Mouse (Mus musculus) adrenal gland, postnatal 36 days (tissue): ENCODE data around the gene Xaf1. TPM values are rescaled to one million over a fixed set of nuclear protein-coding genes. Genes with fewer than 3 reads are reported as not detected.

Experiments
- DNase-seq, 2 experiments: peaks; one replicate each; pipeline ENCODE4 v3.0.0; 2021; ENCODE audit warnings: mixed read lengths in 1 of 2
- long read RNA-seq, 2 experiments: library from polyadenylated mRNA; stranded (forward); transcript quantifications; one replicate each; pipeline ENCODE4 v2.0.0; 2021; ENCODE audit warnings: borderline sequencing depth in 2 of 2
- total RNA-seq, 2 experiments: library from RNA; stranded (reverse); gene quantifications; 2 replicates each; pipeline ENCODE4 v1.2.3; 2021

The Xaf1 gene
- total RNA-seq: 10 to 100 TPM; 30.0 to 33.3 TPM
- long read RNA-seq, experiment 1, partial matches to known transcripts: 1 of 6 reads
- long read RNA-seq, experiment 1, other reads (novel, unspliced or antisense): 4 of 6 reads
- long read RNA-seq, experiment 2, partial matches to known transcripts: 0 of 14 reads
- long read RNA-seq, experiment 2, other reads (novel, unspliced or antisense): 11 of 14 reads

- DNase-seq: peak; percentile 82 to 85
Observed at GRCm38 (mm10) chr11:72301334-72301733, at the start of gene Xaf1. Gene Xaf1, plus strand, starts transcription at chr11:72301629.

GRCm38 (mm10) chr11:72255629-72256028, 45.8 kb upstream of the Xaf1 start:
- no peak for DNase-seq

- no peak for DNase-seq
Observed at GRCm38 (mm10) chr11:72256441-72256840, 45.0 kb upstream of the Xaf1 start.

GRCm38 (mm10) chr11:72265483-72265882, 35.9 kb upstream of the Xaf1 start:
- peak; percentile 29 to 51 for DNase-seq

- DNase-seq: peak; percentile 68 to 78
Observed at GRCm38 (mm10) chr11:72266207-72266959, 35.0 kb upstream of the Xaf1 start.

- peak; percentile 24 to 25 for DNase-seq
Observed at GRCm38 (mm10) chr11:72266960-72267560, 34.4 kb upstream of the Xaf1 start, which contains the start of gene Slc13a5. Gene Slc13a5, minus strand, starts transcription at chr11:72267222.

- DNase-seq: no peak
Observed at GRCm38 (mm10) chr11:72271761-72272160, 29.7 kb upstream of the Xaf1 start.

- no peak for DNase-seq
Observed at GRCm38 (mm10) chr11:72273341-72273740, 28.1 kb upstream of the Xaf1 start.

GRCm38 (mm10) chr11:72281143-72281851, 20.1 kb upstream of the Xaf1 start:
- DNase-seq: no peak

- no peak for DNase-seq
Observed at GRCm38 (mm10) chr11:72281852-72282400, 19.5 kb upstream of the Xaf1 start.

- DNase-seq: no peak
Observed at GRCm38 (mm10) chr11:72283486-72284224, 17.8 kb upstream of the Xaf1 start.

- DNase-seq: no peak
Observed at GRCm38 (mm10) chr11:72284532-72285182, 16.8 kb upstream of the Xaf1 start.

GRCm38 (mm10) chr11:72285971-72286480, 15.4 kb upstream of the Xaf1 start:
- no peak for DNase-seq

- no peak for DNase-seq
Observed at GRCm38 (mm10) chr11:72286651-72287050, 14.8 kb upstream of the Xaf1 start.

- DNase-seq: no peak
Observed at GRCm38 (mm10) chr11:72287126-72287525, 14.3 kb upstream of the Xaf1 start.

- DNase-seq: no peak
Observed at GRCm38 (mm10) chr11:72287543-72287942, 13.9 kb upstream of the Xaf1 start.

- DNase-seq: no peak
Observed at GRCm38 (mm10) chr11:72293116-72293515, 8.3 kb upstream of the Xaf1 start.

GRCm38 (mm10) chr11:72302230-72302629, 801 bp downstream of the Xaf1 start:
- peak; percentile 59 to 78 for DNase-seq

- DNase-seq: no peak
Observed at GRCm38 (mm10) chr11:72307461-72307860, 6.0 kb downstream of the Xaf1 start.

- DNase-seq: no peak
Observed at GRCm38 (mm10) chr11:72308982-72309381, 7.6 kb downstream of the Xaf1 start.

GRCm38 (mm10) chr11:72310491-72310890, 9.1 kb downstream of the Xaf1 start:
- DNase-seq: no peak
